Mouse (Mus musculus): ENCODE results near the gene Tjp2.

DNA sequence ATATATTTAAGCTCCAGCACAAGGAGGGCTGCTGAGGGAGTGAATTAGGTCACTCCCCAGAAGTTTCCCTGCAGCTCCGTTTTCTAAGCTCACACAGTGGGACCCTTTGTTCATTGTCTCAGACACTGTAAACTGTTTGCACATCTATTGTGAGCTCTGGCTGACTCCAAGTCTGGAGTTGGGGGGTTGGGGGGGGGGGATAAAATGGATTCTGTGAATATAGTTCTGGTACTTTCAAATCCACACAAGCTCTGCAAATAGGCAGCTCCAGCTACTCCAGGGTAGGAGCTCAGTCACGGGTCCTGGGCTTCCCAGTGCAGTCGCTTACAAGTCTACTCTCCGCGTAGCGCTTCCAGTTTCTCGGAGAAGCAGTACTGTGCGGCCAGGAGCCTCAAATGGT, 64.4 kb downstream of the Tjp2 start:
- TF ChIP-seq CTCF (IDR thresholded peaks at IDR 0.05; ENCODE audit: low read depth): no peak
- no peak for TF ChIP-seq EP300 (IDR thresholded peaks at IDR 0.05; ENCODE audit: low read depth)
